Mouse (Mus musculus) myocyte (in vitro differentiated cells): ENCODE data around the gene Tsga10.

Experiments
- CEBPB ChIP-seq: IDR thresholded peaks from 2 replicates; pipeline ENCODE4 v1.6.1; 2011; ENCODE audit warnings: mild to moderate bottlenecking, moderate library complexity; ENCODE audit not compliant: poor library complexity, insufficient read depth, severe bottlenecking
- E2F4 ChIP-seq: IDR thresholded peaks from one replicate; pipeline ENCODE4 v1.6.1; 2011; ENCODE audit warnings: mild to moderate bottlenecking, control low read depth, moderate library complexity; ENCODE audit not compliant: insufficient read depth
- MAX ChIP-seq: IDR thresholded peaks from one replicate; pipeline ENCODE4 v1.6.1; 2011; ENCODE audit warnings: low read depth, mild to moderate bottlenecking, control low read depth
- MYOD1 ChIP-seq, 3 experiments: IDR thresholded peaks; one replicate each; pipeline ENCODE4 v1.6.1; 2011; ENCODE audit warnings: control low read depth in 2 of 3, low read depth in 2 of 3, mild to moderate bottlenecking in 2 of 3, moderate library complexity in 1 of 3; ENCODE audit not compliant: insufficient read length in 2 of 3, control insufficient read depth in 1 of 3
- MYOG ChIP-seq, 3 experiments: IDR thresholded peaks; one replicate each; pipeline ENCODE4 v1.6.1; 2011; ENCODE audit warnings: control low read depth in 2 of 3, low read depth in 2 of 3, mild to moderate bottlenecking in 2 of 3; ENCODE audit not compliant: insufficient read length in 2 of 3, control insufficient read depth in 1 of 3, insufficient read depth in 1 of 3
- POLR2A ChIP-seq: IDR thresholded peaks from one replicate; pipeline ENCODE4 v1.6.1; 2011; ENCODE audit warnings: low read depth, mild to moderate bottlenecking, control low read depth, moderate library complexity; ENCODE audit not compliant: insufficient read length
- POLR2AphosphoS2 ChIP-seq: IDR thresholded peaks from one replicate; pipeline ENCODE4 v1.6.1; 2011; ENCODE audit warnings: low read depth, control low read depth; ENCODE audit not compliant: insufficient read length
- TCF12 ChIP-seq: IDR thresholded peaks from one replicate; pipeline ENCODE4 v1.6.1; 2011; ENCODE audit warnings: mild to moderate bottlenecking, control low read depth; ENCODE audit not compliant: poor library complexity, insufficient read depth, severe bottlenecking
- TCF3 ChIP-seq: IDR thresholded peaks from one replicate; pipeline ENCODE4 v1.6.1; 2011; ENCODE audit warnings: low read depth, control low read depth; ENCODE audit not compliant: insufficient read length
- USF1 ChIP-seq: IDR thresholded peaks from one replicate; pipeline ENCODE4 v1.6.1; 2011; ENCODE audit warnings: low read depth, mild to moderate bottlenecking, control low read depth, moderate library complexity

DNA sequence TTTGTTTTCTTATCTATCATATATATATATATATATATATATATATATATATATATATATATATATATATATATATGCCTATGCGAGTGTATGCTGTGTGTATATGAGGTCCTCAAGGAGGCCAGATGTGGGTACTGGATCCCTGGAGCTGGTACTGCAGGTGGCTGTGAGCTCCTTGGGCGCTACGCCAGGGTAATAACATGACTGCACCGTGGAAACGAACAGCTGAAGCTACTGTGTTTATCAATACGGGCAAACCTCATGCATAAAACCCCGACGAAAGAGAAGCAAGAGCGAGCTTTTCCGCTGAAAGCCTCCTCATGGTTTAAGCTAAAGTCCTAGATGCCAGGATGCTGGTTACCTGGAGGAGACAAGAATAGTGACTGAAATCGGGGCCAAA, 124.1 kb downstream of the Tsga10 start:
- TF ChIP-seq POLR2A (no peak), CEBPB (no peak), MYOG (IDR thresholded peaks at IDR 0.05; ENCODE audit: control insufficient read depth in 1 of 3, insufficient read depth in 1 of 3, insufficient read length in 2 of 3, low read depth in 2 of 3) (no peak), USF1 (no peak), TCF12 (no peak), TCF3 (no peak), E2F4 (no peak), MAX (no peak), POLR2AphosphoS2 (no peak), MYOD1 (IDR thresholded peaks at IDR 0.05; ENCODE audit: control insufficient read depth in 1 of 3, insufficient read length in 2 of 3, low read depth in 2 of 3) (no peak)
